Mouse (Mus musculus) midbrain, embryonic 12.5 days (tissue): ENCODE data around the gene Hcn2. TPM values are rescaled to one million over a fixed set of nuclear protein-coding genes. Genes with fewer than 3 reads are reported as not detected.

ENCODE experiments used
- ATAC-seq: fragments of 200-750 bp; cut with Nextera tagmentation; 2 replicates; pipeline ENCODE4 v1.8.0; 2017; ENCODE audit warnings: low read depth, moderate TSS enrichment, moderate library complexity; ENCODE audit not compliant: low FRiP score
- H3K27ac ChIP-seq: fragments of 300-500 bp; sonication (generic); replicated peaks from 2 replicates; pipeline ENCODE4 v1.5.1; 2016; ENCODE audit warnings: mild to moderate bottlenecking
- H3K27me3 ChIP-seq: fragments of 300-500 bp; sonication (generic); 2 replicates; pipeline ENCODE4 v1.6.1; 2016; ENCODE audit warnings: mild to moderate bottlenecking
- H3K36me3 ChIP-seq: fragments of 300-500 bp; sonication (generic); 2 replicates; pipeline ENCODE4 v1.6.1; 2016
- H3K4me1 ChIP-seq: fragments of 300-500 bp; sonication (generic); 2 replicates; pipeline ENCODE4 v1.6.1; 2016
- H3K4me2 ChIP-seq: fragments of 300-500 bp; sonication (generic); replicated peaks from 2 replicates; pipeline ENCODE4 v1.6.1; 2016; ENCODE audit warnings: mild to moderate bottlenecking, moderate library complexity
- H3K4me3 ChIP-seq: fragments of 300-500 bp; sonication (generic); 2 replicates; pipeline ENCODE4 v1.5.1; 2016; ENCODE audit warnings: mild to moderate bottlenecking
- H3K9ac ChIP-seq: fragments of 300-500 bp; sonication (generic); replicated peaks from 2 replicates; pipeline ENCODE4 v1.6.1; 2016; ENCODE audit warnings: mild to moderate bottlenecking, moderate library complexity
- H3K9me3 ChIP-seq: fragments of 300-500 bp; sonication (generic); 2 replicates; pipeline ENCODE4 v1.6.1; 2016; ENCODE audit warnings: mild to moderate bottlenecking
- WGBS: fragments of 180-500 bp; shearing (Covaris S2); methylation state at CpG from one replicate; pipeline ENCODE4 v1.1.7; 2016; 5-methylcytosine and 5-hydroxymethylcytosine counted together
- polyA plus RNA-seq: library from polyadenylated mRNA; unstranded; fragments of >200 nt; fragmentation: Nextera tagmentation; extraction: Ambion mirVana; gene quantifications from 2 replicates; pipeline ENCODE4 v1.2.1, GENCODE M21; 2016

Hcn2 gene
- polyA plus RNA-seq, 1 experiment from 2014 or later = 0.18 TPM

GRCm38 (mm10) chr10:79713163-79713562 is 3.3 kb upstream of the Hcn2 start:
- Histone ChIP-seq H3K4me1 (peaks cover 18% of the 10 kb centered on the region), H3K9me3 (no peaks in the 10 kb centered on the region), H3K4me3 (no peak overlapping the region), H3K27ac (no peak overlapping the region), H3K27me3 (peaks cover 38% of the 10 kb centered on the region), H3K9ac (no peak overlapping the region), H3K36me3 (peaks cover 43% of the 10 kb centered on the region), H3K4me2 (no peak overlapping the region)
- ATAC-seq = no peak
- WGBS = 38% methylated on average over 1 of the region's 1 CpGs

- Histone ChIP-seq H3K27me3 (peaks cover 56% of the 10 kb centered on the region), H3K9me3 (no peaks in the 10 kb centered on the region)
- ATAC-seq = no peak
Measured at GRCm38 (mm10) chr10:79714996-79715395, 1.4 kb upstream of the Hcn2 start.

GRCm38 (mm10) chr10:79716988-79717355 is 538 bp downstream of the Hcn2 start:
- H3K4me3 ChIP-seq = peak overlapping the region; percentile 64
- H3K27ac ChIP-seq = no peak overlapping the region
- peak overlapping the region; percentile 95 for H3K4me2 ChIP-seq
- under 1% methylated on average over 39 of the region's 44 CpGs for WGBS
- H3K36me3 ChIP-seq = peaks cover 4% of the 10 kb centered on the region
- H3K9ac ChIP-seq = peak overlapping the region; percentile 58
- 0 out of 2 replicates have a peak, but pooled peaks have one; percentile 21 for ATAC-seq
- peaks cover 18% of the 10 kb centered on the region for H3K4me1 ChIP-seq
- H3K9me3 ChIP-seq = no peaks in the 10 kb centered on the region
- H3K27me3 ChIP-seq = peaks cover 62% of the 10 kb centered on the region

More at GRCm38 (mm10) chr10:79714996-79715395, 1.4 kb upstream of the Hcn2 start:
- peaks cover 24% of the 10 kb centered on the region for H3K36me3 ChIP-seq
- no peak overlapping the region for H3K4me2 ChIP-seq
- WGBS = 77% methylated on average over 4 of the region's 4 CpGs
- no peak overlapping the region for H3K9ac ChIP-seq
- H3K27ac ChIP-seq = no peak overlapping the region
- peaks cover 18% of the 10 kb centered on the region for H3K4me1 ChIP-seq
- H3K4me3 ChIP-seq = no peak overlapping the region

GRCm38 (mm10) chr10:79717640-79718357 is 1.4 kb downstream of the Hcn2 start:
- Histone ChIP-seq H3K9ac (peak overlapping the region; percentile 58; the same call in 1 of the 2 replicates), H3K36me3 (no peaks in the 10 kb centered on the region; the same call in 1 of the 2 replicates), H3K4me1 (peaks cover 18% of the 10 kb centered on the region), H3K4me3 (peak overlapping the region; percentile 64), H3K4me2 (peak overlapping the region; percentile 95), H3K27ac (no peak overlapping the region), H3K27me3 (peaks cover 62% of the 10 kb centered on the region), H3K9me3 (no peaks in the 10 kb centered on the region)
- WGBS = 5% methylated on average over 43 of the region's 43 CpGs
- no peak for ATAC-seq

- no peaks in the 10 kb centered on the region for H3K36me3 ChIP-seq
- no peaks in the 10 kb centered on the region for H3K9me3 ChIP-seq
- H3K4me2 ChIP-seq = no peak overlapping the region
- no peak overlapping the region for H3K27ac ChIP-seq
- ATAC-seq = no peak
- H3K4me3 ChIP-seq = no peak overlapping the region
- no peak overlapping the region for H3K9ac ChIP-seq
- peaks cover 16% of the 10 kb centered on the region for H3K4me1 ChIP-seq
- 68% methylated on average over 5 of the region's 5 CpGs for WGBS
- H3K27me3 ChIP-seq = peaks cover 45% of the 10 kb centered on the region
Measured at GRCm38 (mm10) chr10:79721089-79721488, 4.7 kb downstream of the Hcn2 start.

GRCm38 (mm10) chr10:79723047-79723446 is 6.6 kb downstream of the Hcn2 start:
- H3K9me3 ChIP-seq = no peaks in the 10 kb centered on the region
- WGBS = 61% methylated on average over 6 of the region's 6 CpGs
- no peak for ATAC-seq
- no peak overlapping the region for H3K4me2 ChIP-seq
- H3K27me3 ChIP-seq = peaks cover 26% of the 10 kb centered on the region
- H3K9ac ChIP-seq = no peak overlapping the region
- H3K36me3 ChIP-seq = 0 out of 2 replicates have a peak, but pooled peaks cover 3% of the 10 kb centered on the region
- no peak overlapping the region for H3K27ac ChIP-seq
- H3K4me1 ChIP-seq = no peaks in the 10 kb centered on the region
- H3K4me3 ChIP-seq = no peak overlapping the region

- ATAC-seq = no peak
- Histone ChIP-seq H3K4me1 (no peaks in the 10 kb centered on the region), H3K27ac (no peak overlapping the region), H3K9me3 (no peaks in the 10 kb centered on the region), H3K27me3 (peaks cover 19% of the 10 kb centered on the region), H3K4me3 (no peak overlapping the region), H3K36me3 (0 out of 2 replicates have a peak, but pooled peaks cover 3% of the 10 kb centered on the region), H3K9ac (no peak overlapping the region), H3K4me2 (no peak overlapping the region)
- WGBS = 89% methylated on average over 7 of the region's 7 CpGs
Measured at GRCm38 (mm10) chr10:79723692-79724091, 7.3 kb downstream of the Hcn2 start.

GRCm38 (mm10) chr10:79726090-79726489 is 9.7 kb downstream of the Hcn2 start:
- H3K9ac ChIP-seq = no peak overlapping the region
- 0 out of 2 replicates have a peak, but pooled peaks cover 3% of the 10 kb centered on the region for H3K36me3 ChIP-seq
- H3K9me3 ChIP-seq = no peaks in the 10 kb centered on the region
- H3K27me3 ChIP-seq = no peaks in the 10 kb centered on the region; the same call in 1 of the 2 replicates
- 0 out of 2 replicates have a peak, but pooled peaks have one; percentile 38 for ATAC-seq
- no peak overlapping the region for H3K4me2 ChIP-seq
- no peaks in the 10 kb centered on the region for H3K4me1 ChIP-seq
- no peak overlapping the region for H3K4me3 ChIP-seq
- no peak overlapping the region for H3K27ac ChIP-seq
- 35% methylated on average over 11 of the region's 11 CpGs for WGBS

- H3K9me3 ChIP-seq = peaks cover 4% of the 10 kb centered on the region; the same call in 1 of the 2 replicates
- H3K4me1 ChIP-seq = no peaks in the 10 kb centered on the region
- 73% methylated on average over 28 of the region's 28 CpGs for WGBS
- H3K27ac ChIP-seq = no peak overlapping the region
- no peak overlapping the region for H3K4me3 ChIP-seq
- ATAC-seq = no peak
- no peak overlapping the region for H3K9ac ChIP-seq
- peaks cover 4% of the 10 kb centered on the region; the same call in 1 of the 2 replicates for H3K36me3 ChIP-seq
- H3K27me3 ChIP-seq = no peaks in the 10 kb centered on the region; the same call in 1 of the 2 replicates
- H3K4me2 ChIP-seq = no peak overlapping the region
Measured at GRCm38 (mm10) chr10:79728323-79729249, 12.2 kb downstream of the Hcn2 start.

- Histone ChIP-seq H3K4me2 (no peak overlapping the region), H3K27me3 (no peaks in the 10 kb centered on the region; the same call in 1 of the 2 replicates), H3K27ac (no peak overlapping the region), H3K9me3 (peaks cover 4% of the 10 kb centered on the region; the same call in 1 of the 2 replicates), H3K9ac (no peak overlapping the region), H3K4me3 (no peak overlapping the region), H3K4me1 (no peaks in the 10 kb centered on the region), H3K36me3 (peaks cover 13% of the 10 kb centered on the region)
- WGBS = 84% methylated on average over 13 of the region's 13 CpGs
- no peak for ATAC-seq
Measured at GRCm38 (mm10) chr10:79729357-79729965, 13.0 kb downstream of the Hcn2 start.

GRCm38 (mm10) chr10:79732500-79732899 is 16.1 kb downstream of the Hcn2 start:
- H3K9ac ChIP-seq = no peak overlapping the region
- H3K36me3 ChIP-seq = peaks cover 40% of the 10 kb centered on the region
- no peak for ATAC-seq
- H3K27ac ChIP-seq = no peak overlapping the region
- WGBS = 92% methylated on average over 1 of the region's 1 CpGs
- no peaks in the 10 kb centered on the region for H3K4me1 ChIP-seq
- H3K4me3 ChIP-seq = no peak overlapping the region
- peaks cover 4% of the 10 kb centered on the region; the same call in 1 of the 2 replicates for H3K9me3 ChIP-seq
- H3K27me3 ChIP-seq = peaks cover 19% of the 10 kb centered on the region
- no peak overlapping the region for H3K4me2 ChIP-seq
